ENCODE assay signal across 9 mouse cellular contexts in the genomic region with DNA sequence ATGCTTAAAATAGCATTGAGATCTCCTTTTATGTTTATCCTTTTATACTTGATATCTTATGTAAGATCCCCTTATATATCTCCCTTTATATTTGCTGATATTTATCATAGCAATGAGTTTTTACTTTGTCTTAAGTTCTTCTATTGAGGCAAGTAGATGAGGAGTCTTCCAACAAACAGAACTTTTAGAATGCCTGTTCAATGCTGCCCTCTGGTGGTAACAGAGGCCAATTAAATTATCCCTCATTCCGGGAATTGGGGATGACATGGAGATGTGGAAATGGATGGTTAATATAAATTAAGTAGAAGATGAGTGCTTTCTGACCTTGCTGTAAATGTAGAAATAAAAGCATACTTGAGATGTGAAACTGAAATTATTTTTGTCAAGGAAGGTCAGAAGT.
DNase-seq lines count a peak whose midpoint lies in the region; ATAC-seq and TF ChIP-seq lines count a peak whose summit lies in the region.
"Had no signal": no experiment of that assay in that cellular context is flagged by ENCODE, and none has a peak within 500 bp of the region (broad histone marks: within the 10 kb centered on the region; RNA-seq: fewer than 3 reads in every experiment).

No protein-coding gene starts in this region.

- H3K4me1 ChIP-seq in limb, embryonic 11.5 days (ENCODE audit: control insufficient read depth, insufficient read depth, low read length), result no peaks in the 10 kb centered on the region
- no peaks in the 10 kb centered on the region for H3K4me1 ChIP-seq in limb, embryonic 10.5 days
- 0 out of 4 replicates have a peak, but pooled peaks cover 0 to 3% of the 10 kb centered on the region in 2 experiments for H3K4me1 ChIP-seq in MEL (ENCODE audit: control insufficient read depth in 1 of 2, insufficient read depth in 2 of 2, low read length in 2 of 2)
- H3K4me1 ChIP-seq: lung, embryonic 15.5 days had no signal

- H3K9me3 ChIP-seq in limb, embryonic 11.5 days (ENCODE audit: control insufficient read depth, low read length), result no peaks in the 10 kb centered on the region
- H3K9me3 ChIP-seq in limb, embryonic 10.5 days (replicated peaks), result no peaks in the 10 kb centered on the region
- no peaks in the 10 kb centered on the region for H3K9me3 ChIP-seq in MEL (replicated peaks; ENCODE audit: insufficient read depth, low read length)
- H3K9me3 ChIP-seq: lung, embryonic 15.5 days had no signal

- peak; percentile 57 for DNase-seq in cerebellum, adult 11 months
- DNase-seq in limb, embryonic 11.5 days (ENCODE audit: low spot score), result peak; percentile 67
- DNase-seq in limb, embryonic 10.5 days (ENCODE audit: low spot score), result no peak
- peak; percentile 60 for DNase-seq in MEL (ENCODE audit: low read depth, low spot score)
- DNase-seq in embryo, embryonic 11 days, result peak; percentile 70
- DNase-seq in left cerebral cortex, postnatal 10 days (ENCODE audit: extremely low spot score in 1 of 2, low spot score in 2 of 2), result peak; percentile 28 to 72
- DNase-seq in T-cell, adult 2 months (ENCODE audit: low spot score), result no peak

- H3K36me3 ChIP-seq in limb, embryonic 11.5 days (ENCODE audit: control insufficient read depth, insufficient read depth, low read length), result peaks cover 2% of the 10 kb centered on the region; the same call in 1 of the 2 replicates
- H3K36me3 ChIP-seq in limb, embryonic 10.5 days, result peaks cover 30% of the 10 kb centered on the region
- H3K36me3 ChIP-seq in MEL (ENCODE audit: control insufficient read depth in 1 of 2, insufficient read depth in 2 of 2, low read length in 2 of 2), result peaks cover 0 to 9% of the 10 kb centered on the region in 2 experiments; a peak in 3 of 4 replicates

- TF ChIP-seq CTCF in MEL (IDR thresholded peaks at IDR 0.05 in 2 of 3, conservative IDR thresholded peaks at IDR 0.05 in 1 of 3; ENCODE audit: control insufficient read depth in 1 of 3, insufficient read depth in 1 of 3, low read depth in 2 of 3, low read length in 3 of 3, poor library complexity in 1 of 3, severe bottlenecking in 1 of 3), result peak; percentile 35 to 87 (median 79); a peak in 5 of 6 replicates

- no peaks in the 10 kb centered on the region for H3K27me3 ChIP-seq in limb, embryonic 11.5 days (ENCODE audit: control insufficient read depth, insufficient read depth, low read length)
- no peaks in the 10 kb centered on the region for H3K27me3 ChIP-seq in limb, embryonic 10.5 days (ENCODE audit: low read depth, poor library complexity, severe bottlenecking)
- H3K27me3 ChIP-seq in MEL (ENCODE audit: control insufficient read depth in 1 of 2, insufficient read depth in 2 of 2, low read length in 2 of 2), result no peaks in the 10 kb centered on the region
- H3K27me3 ChIP-seq: lung, embryonic 15.5 days had no signal

- no peak overlapping the region for H3K4me2 ChIP-seq in limb, embryonic 11.5 days (ENCODE audit: low read depth, severe bottlenecking)
- H3K4me2 ChIP-seq: lung, embryonic 15.5 days had no signal

- intact Hi-C loops in left cerebral cortex, postnatal 10 days (cut with DNase I), result loop anchor here (5.0 kb wide), 2 partner anchors 67 to 82 kb away; partner anchors contain the start of gene Fbxw11

- H3K79me2 ChIP-seq in MEL (ENCODE audit: control insufficient read depth, insufficient read depth, low read length, poor library complexity), result peaks cover 4% of the 10 kb centered on the region

- ATAC-seq in cerebellum, adult (ENCODE audit: insufficient number of reproducible peaks, low FRiP score, low TSS enrichment), result no peak
- ATAC-seq in limb, embryonic 11.5 days (ENCODE audit: insufficient number of reproducible peaks, low FRiP score, low TSS enrichment, low read depth), result no peak

- H3K4me3 ChIP-seq in limb, embryonic 11.5 days (ENCODE audit: low read depth, low read length), result no peak overlapping the region
- no peak overlapping the region for H3K4me3 ChIP-seq in limb, embryonic 10.5 days
- no peak overlapping the region for H3K4me3 ChIP-seq in MEL (ENCODE audit: control insufficient read depth in 1 of 2, insufficient read depth in 1 of 2, low read depth in 2 of 2, low read length in 2 of 2)
- H3K4me3 ChIP-seq: lung, embryonic 15.5 days had no signal

- 17% methylated on average over 1 of the region's 1 CpGs for WGBS in limb, embryonic 11.5 days
- 30% methylated on average over 1 of the region's 1 CpGs for WGBS in limb, embryonic 10.5 days

- TF ChIP-seq EP300 in MEL (IDR thresholded peaks at IDR 0.05; ENCODE audit: low read depth in 1 of 2, low read length in 2 of 2), result no peak

- peak; percentile 84 for TF ChIP-seq RAD21 in MEL (IDR thresholded peaks at IDR 0.05; ENCODE audit: low read depth, low read length)

- TF ChIP-seq POLR2A in MEL (IDR thresholded peaks at IDR 0.05; ENCODE audit: control insufficient read depth in 1 of 2, insufficient read depth in 1 of 2, low read depth in 1 of 2, low read length in 2 of 2, poor library complexity in 1 of 2), result no peak

- no peak overlapping the region for H3K27ac ChIP-seq in limb, embryonic 11.5 days (replicated peaks; ENCODE audit: low read depth, low read length)
- H3K27ac ChIP-seq in limb, embryonic 10.5 days, result no peak overlapping the region
- no peak overlapping the region for H3K27ac ChIP-seq in MEL (ENCODE audit: control insufficient read depth, low read depth, low read length)
- H3K27ac ChIP-seq: lung, embryonic 15.5 days had no signal

- no peak overlapping the region for H3K9ac ChIP-seq in limb, embryonic 11.5 days (ENCODE audit: low read length)
- no peak overlapping the region for H3K9ac ChIP-seq in MEL (ENCODE audit: control insufficient read depth, low read depth, low read length, poor library complexity, severe bottlenecking)
- H3K9ac ChIP-seq: lung, embryonic 15.5 days had no signal

TF ChIP-seq in MEL, 35 proteins besides CTCF, POLR2A, EP300 and RAD21:
- TF ChIP-seq MXI1 (IDR thresholded peaks at IDR 0.05; ENCODE audit: low read depth, low read length), result no peak
- TF ChIP-seq BHLHE40 (IDR thresholded peaks at IDR 0.05; ENCODE audit: borderline replicate concordance, low read depth, low read length), result no peak
- no peak for TF ChIP-seq RCOR1 (IDR thresholded peaks at IDR 0.05; ENCODE audit: low read depth, low read length)
- peak; percentile 83 for TF ChIP-seq SMC3 (IDR thresholded peaks at IDR 0.05; ENCODE audit: low read depth, low read length)
- TF ChIP-seq ELF1 (IDR thresholded peaks at IDR 0.05; ENCODE audit: low read depth, low read length), result no peak
- TF ChIP-seq ZC3H11A (IDR thresholded peaks at IDR 0.05; ENCODE audit: low read depth, low read length), result peak; percentile 52

Comparison
In these comparisons a context has a peak if more than half of its experiments do, and no peak if none do; other contexts are left out.
1. DNase-seq: peak in cerebellum, adult 11 months (single experiment), limb, embryonic 11.5 days (single experiment), MEL (single experiment), embryo, embryonic 11 days (single experiment) and left cerebral cortex, postnatal 10 days (2 of 2); none in limb, embryonic 10.5 days (single experiment) and T-cell, adult 2 months (single experiment).